Mouse (Mus musculus) embryonic fibroblast, embryonic 13.5 days (primary cell): ENCODE measurements around the gene Ccdc162.

Experiments used
- CTCF ChIP-seq: IDR thresholded peaks from 2 replicates; pipeline ENCODE4 v1.5.1; 2011; ENCODE audit warnings: mild to moderate bottlenecking, control low read depth, low read length, moderate library complexity, borderline replicate concordance; ENCODE audit not compliant: insufficient read depth
- POLR2A ChIP-seq: IDR thresholded peaks from 2 replicates; pipeline ENCODE4 v1.6.1; 2011; ENCODE audit warnings: low read depth, mild to moderate bottlenecking, control low read depth, low read length, moderate library complexity

DNA sequence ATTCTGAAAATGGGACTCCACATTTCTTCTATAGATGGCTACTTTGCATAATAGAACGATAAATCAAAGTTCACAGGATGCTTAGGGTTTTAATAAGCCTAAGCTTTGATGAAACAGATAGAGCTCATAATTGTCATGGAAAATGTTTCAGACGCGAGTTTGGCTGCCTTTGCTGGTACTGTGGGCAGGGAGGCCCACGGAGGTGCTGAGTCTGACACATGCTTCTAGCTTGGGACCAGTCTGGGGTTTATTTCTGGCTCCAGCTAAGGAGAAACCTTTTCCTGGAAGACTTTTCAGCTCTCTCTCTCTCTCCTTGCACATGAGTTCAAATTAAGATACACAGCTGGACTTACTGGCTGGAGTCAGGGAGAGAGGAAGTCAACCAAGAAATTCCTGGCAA lies 144.2 kb downstream of the Ccdc162 start:
- TF ChIP-seq CTCF = no peak
- TF ChIP-seq POLR2A = no peak
